Mouse (Mus musculus) cortical plate, adult 2 months (tissue): ENCODE data around the gene Sycp1.

Experiments
- CTCF ChIP-seq: fragments of 200-500 bp; IDR thresholded peaks from 2 replicates; pipeline ENCODE4 v1.5.1; 2011; ENCODE audit warnings: mild to moderate bottlenecking, control low read depth, low read length; ENCODE audit not compliant: insufficient read depth; ENCODE audit errors: extremely low read depth
- POLR2A ChIP-seq: fragments of 200-500 bp; IDR thresholded peaks from 2 replicates; pipeline ENCODE4 v1.6.1; 2011; ENCODE audit warnings: mild to moderate bottlenecking, low read length, control low read depth; ENCODE audit not compliant: insufficient read depth; ENCODE audit errors: extremely low read depth

GRCm38 (mm10) chr3:102848661-102849060, 87.2 kb downstream of the Sycp1 start:
- no peak for TF ChIP-seq CTCF
- no peak for TF ChIP-seq POLR2A
